Mouse (Mus musculus) spleen, postnatal 10 days (tissue): ENCODE measurements at regions not wholly inside any gene's neighbourhood (a gene's known extent, or its start where the extent isn't known, plus 50 kb on each side); places are given as distances from the start of the nearest gene placed in this dataset.

ENCODE experiments used
- DNase-seq, 2 experiments: peaks; one replicate each; pipeline ENCODE4 v3.0.0; 2021 to 2022; ENCODE audit warnings: low spot score in 2 of 2

GRCm38 (mm10) chr13:107641926-107642657 is 402.2 kb upstream of the Smim15 start:
- no peak for DNase-seq

- DNase-seq: no peak
Measured at GRCm38 (mm10) chr13:107639620-107640019, 404.6 kb upstream of the Smim15 start.

- DNase-seq: no peak
Measured at GRCm38 (mm10) chr13:107637269-107637668, 407.0 kb upstream of the Smim15 start.

- no peak for DNase-seq
Measured at GRCm38 (mm10) chr13:107635114-107635513, 409.1 kb upstream of the Smim15 start.

GRCm38 (mm10) chr13:107627073-107627472 is 417.2 kb upstream of the Smim15 start:
- no peak for DNase-seq

GRCm38 (mm10) chr13:107626670-107627069 is 417.6 kb upstream of the Smim15 start:
- no peak for DNase-seq

GRCm38 (mm10) chr13:107621337-107621736 is 422.9 kb upstream of the Smim15 start:
- no peak for DNase-seq

GRCm38 (mm10) chr13:107620887-107621286 is 423.4 kb upstream of the Smim15 start:
- DNase-seq: no peak

GRCm38 (mm10) chr13:107620210-107620609 is 424.0 kb upstream of the Smim15 start:
- DNase-seq: no peak

- no peak for DNase-seq
Measured at GRCm38 (mm10) chr13:107619430-107619927, 424.8 kb upstream of the Smim15 start.

GRCm38 (mm10) chr13:107618796-107619429 is 425.3 kb upstream of the Smim15 start:
- DNase-seq: no peak

- no peak for DNase-seq
Measured at GRCm38 (mm10) chr13:107618369-107618771, 425.9 kb upstream of the Smim15 start.

GRCm38 (mm10) chr13:107617582-107617981 is 426.7 kb upstream of the Smim15 start:
- no peak for DNase-seq

GRCm38 (mm10) chr13:107616775-107617174 is 427.5 kb upstream of the Smim15 start:
- DNase-seq: no peak

- no peak for DNase-seq
Measured at GRCm38 (mm10) chr13:107608996-107609503, 435.2 kb upstream of the Smim15 start.

- DNase-seq: no peak
Measured at GRCm38 (mm10) chr13:107607294-107607693, 437.0 kb upstream of the Smim15 start.

GRCm38 (mm10) chr13:107602149-107602548 is 442.1 kb upstream of the Smim15 start:
- DNase-seq: no peak

- DNase-seq: no peak
Measured at GRCm38 (mm10) chr13:107601132-107601439, 443.2 kb upstream of the Smim15 start.

GRCm38 (mm10) chr13:107600331-107601131 is 443.7 kb upstream of the Smim15 start:
- no peak for DNase-seq

GRCm38 (mm10) chr13:107599094-107599644 is 445.1 kb upstream of the Smim15 start:
- DNase-seq: no peak

GRCm38 (mm10) chr13:107598391-107598790 is 445.9 kb upstream of the Smim15 start:
- DNase-seq: no peak

- no peak for DNase-seq
Measured at GRCm38 (mm10) chr13:107597217-107597616, 447.0 kb upstream of the Smim15 start.
